Mouse (Mus musculus) forebrain, embryonic 15.5 days (tissue): ENCODE measurements around the gene Rab40c. TPM values are rescaled to one million over a fixed set of nuclear protein-coding genes. Genes with fewer than 3 reads are reported as not detected.

Experiments
- ATAC-seq: fragments of 200-750 bp; cut with Nextera tagmentation; replicated peaks from 2 replicates; pipeline ENCODE4 v1.8.0; 2017; ENCODE audit warnings: mild to moderate bottlenecking, moderate TSS enrichment, moderate library complexity
- H3K27ac ChIP-seq: fragments of 300-500 bp; sonication (generic); replicated peaks from 2 replicates; pipeline ENCODE4 v1.5.1; 2015; ENCODE audit warnings: mild to moderate bottlenecking, inconsistent platforms
- H3K27me3 ChIP-seq: fragments of 300-500 bp; sonication (generic); 2 replicates; pipeline ENCODE4 v1.6.1; 2015; ENCODE audit warnings: inconsistent platforms
- H3K36me3 ChIP-seq: fragments of 300-500 bp; sonication (generic); 2 replicates; pipeline ENCODE4 v1.6.1; 2015; ENCODE audit warnings: mild to moderate bottlenecking, inconsistent platforms
- H3K4me1 ChIP-seq: fragments of 300-500 bp; sonication (generic); 2 replicates; pipeline ENCODE4 v1.6.1; 2015; ENCODE audit warnings: inconsistent platforms
- H3K4me2 ChIP-seq: fragments of 300-500 bp; sonication (generic); replicated peaks from 2 replicates; pipeline ENCODE4 v1.6.1; 2015; ENCODE audit warnings: mild to moderate bottlenecking, inconsistent platforms
- H3K4me3 ChIP-seq: fragments of 300-500 bp; sonication (generic); 2 replicates; pipeline ENCODE4 v1.5.1; 2015; ENCODE audit warnings: mild to moderate bottlenecking, inconsistent platforms
- H3K9ac ChIP-seq: fragments of 300-500 bp; sonication (generic); replicated peaks from 2 replicates; pipeline ENCODE4 v1.6.1; 2015; ENCODE audit warnings: mild to moderate bottlenecking, inconsistent platforms
- H3K9me3 ChIP-seq: fragments of 300-500 bp; sonication (generic); 2 replicates; pipeline ENCODE4 v1.6.1; 2016; ENCODE audit warnings: inconsistent platforms
- WGBS: fragments of 180-500 bp; shearing (Covaris S2); methylation state at CpG from one replicate; pipeline ENCODE4 v1.1.7; 2015; ENCODE audit warnings: mixed read lengths; 5-methylcytosine and 5-hydroxymethylcytosine counted together
- polyA plus RNA-seq: library from polyadenylated mRNA; unstranded; fragments of >200 nt; fragmentation: Nextera tagmentation; extraction: Ambion mirVana; gene quantifications from 2 replicates; pipeline ENCODE4 v1.2.1, GENCODE M21; 2015

Gene Rab40c
- polyA plus RNA-seq, 1 experiment from 2014 or later = 52.6 TPM

DNA sequence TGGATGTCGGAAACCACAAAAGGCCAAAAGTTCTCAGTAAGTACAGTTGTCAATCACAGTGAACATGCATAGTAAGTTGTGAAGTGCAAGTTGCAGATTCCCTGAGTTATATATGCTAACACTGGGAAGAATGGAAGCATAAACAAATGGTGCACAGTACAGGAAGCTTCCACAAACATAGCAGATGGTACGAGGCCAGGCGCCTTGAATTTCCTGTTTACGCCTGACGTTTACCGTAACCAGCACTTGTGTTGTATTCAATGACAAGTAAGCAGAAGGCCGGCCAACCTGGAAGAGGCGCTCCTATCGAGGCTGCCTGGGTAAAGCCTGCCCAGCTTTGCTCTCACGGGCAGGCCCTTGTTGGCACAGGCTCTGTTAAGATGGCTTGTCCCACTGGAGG is 32.1 kb downstream of the Rab40c start:
- no peaks in the 10 kb centered on the region for H3K4me1 ChIP-seq
- H3K36me3 ChIP-seq = peaks cover 30% of the 10 kb centered on the region
- no peak overlapping the region for H3K9ac ChIP-seq
- 79% methylated on average over 10 of the region's 10 CpGs for WGBS
- H3K9me3 ChIP-seq = no peaks in the 10 kb centered on the region
- no peak for ATAC-seq
- no peak overlapping the region for H3K4me2 ChIP-seq
- H3K27me3 ChIP-seq = no peaks in the 10 kb centered on the region
- 0 out of 2 replicates have a peak overlapping the region, but pooled peaks have one; percentile 31 for H3K27ac ChIP-seq
- no peak overlapping the region for H3K4me3 ChIP-seq

DNA sequence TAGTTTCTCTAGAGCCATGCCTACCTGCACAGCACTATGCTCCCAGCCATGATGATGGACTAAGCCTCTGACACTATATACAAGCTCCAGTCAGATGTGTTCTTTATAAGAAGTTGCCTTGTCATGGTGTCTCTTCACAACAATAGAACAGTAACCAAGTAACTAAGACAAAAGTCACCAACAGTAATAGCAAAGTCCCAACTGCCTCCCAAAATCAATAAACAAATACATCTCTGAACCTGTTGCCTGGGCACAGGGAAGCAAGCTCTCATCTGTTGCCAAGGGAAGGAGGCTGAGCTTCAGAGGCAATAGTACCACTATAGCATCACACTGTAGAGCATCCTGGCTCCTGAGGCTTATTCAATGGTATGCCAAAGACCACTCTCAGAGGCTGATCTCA is 32.7 kb downstream of the Rab40c start:
- Histone ChIP-seq H3K4me1 (no peaks in the 10 kb centered on the region), H3K27ac (no peak overlapping the region), H3K4me3 (no peak overlapping the region), H3K27me3 (no peaks in the 10 kb centered on the region), H3K36me3 (peaks cover 32% of the 10 kb centered on the region), H3K4me2 (no peak overlapping the region), H3K9ac (no peak overlapping the region), H3K9me3 (no peaks in the 10 kb centered on the region)
- ATAC-seq = no peak

DNA sequence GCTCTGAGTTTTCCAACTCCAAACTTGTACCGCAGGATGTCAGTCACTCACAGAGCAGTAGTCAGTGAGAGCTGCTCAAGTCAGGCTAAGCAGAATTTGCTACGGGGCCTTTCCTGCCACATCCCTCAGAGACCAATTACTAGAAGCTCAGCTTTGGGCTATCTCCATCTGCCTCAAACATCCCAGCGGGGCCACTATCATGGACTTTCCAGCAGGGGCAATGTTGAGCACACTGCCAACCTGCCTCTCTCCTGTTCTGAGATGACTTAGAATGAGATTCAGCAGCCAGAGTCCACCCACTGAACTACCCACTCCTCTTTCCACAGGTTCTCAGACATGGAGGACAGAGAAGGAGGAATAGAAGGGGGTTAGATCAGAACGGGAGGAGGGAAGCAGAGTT is 33.9 kb downstream of the Rab40c start:
- Histone ChIP-seq H3K4me2 (no peak overlapping the region), H3K4me3 (no peak overlapping the region), H3K9me3 (no peaks in the 10 kb centered on the region), H3K4me1 (peaks cover 2% of the 10 kb centered on the region; the same call in 1 of the 2 replicates), H3K9ac (no peak overlapping the region), H3K36me3 (peaks cover 30% of the 10 kb centered on the region), H3K27ac (no peak overlapping the region), H3K27me3 (no peaks in the 10 kb centered on the region)
- no peak for ATAC-seq
- WGBS = 75% methylated on average over 4 of the region's 4 CpGs

DNA sequence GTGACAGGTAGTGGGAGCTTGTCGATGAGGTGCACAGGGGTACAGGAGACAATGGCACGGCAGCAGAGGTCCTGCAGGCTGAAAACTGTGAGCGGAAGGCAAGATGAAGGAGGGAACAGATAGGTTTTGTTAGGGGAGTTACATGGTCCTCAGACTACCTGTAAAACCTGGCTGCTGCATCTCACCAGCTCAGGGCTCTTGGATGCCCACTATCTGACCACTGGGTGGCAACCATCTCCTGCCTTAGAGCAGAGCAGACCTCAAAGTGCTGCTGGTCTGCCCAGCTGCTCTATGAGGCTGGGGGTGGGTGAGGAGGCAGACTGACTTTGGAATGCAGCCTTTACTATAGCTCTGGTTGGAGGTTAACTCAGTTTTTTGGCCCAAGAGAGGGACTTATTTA is 35.7 kb downstream of the Rab40c start:
- peaks cover 32% of the 10 kb centered on the region for H3K36me3 ChIP-seq
- H3K27ac ChIP-seq = no peak overlapping the region
- peaks cover 8% of the 10 kb centered on the region for H3K4me1 ChIP-seq
- ATAC-seq = no peak
- WGBS = 92% methylated on average over 3 of the region's 3 CpGs
- no peak overlapping the region for H3K9ac ChIP-seq
- no peaks in the 10 kb centered on the region for H3K9me3 ChIP-seq
- H3K4me2 ChIP-seq = no peak overlapping the region
- H3K27me3 ChIP-seq = no peaks in the 10 kb centered on the region
- no peak overlapping the region for H3K4me3 ChIP-seq

DNA sequence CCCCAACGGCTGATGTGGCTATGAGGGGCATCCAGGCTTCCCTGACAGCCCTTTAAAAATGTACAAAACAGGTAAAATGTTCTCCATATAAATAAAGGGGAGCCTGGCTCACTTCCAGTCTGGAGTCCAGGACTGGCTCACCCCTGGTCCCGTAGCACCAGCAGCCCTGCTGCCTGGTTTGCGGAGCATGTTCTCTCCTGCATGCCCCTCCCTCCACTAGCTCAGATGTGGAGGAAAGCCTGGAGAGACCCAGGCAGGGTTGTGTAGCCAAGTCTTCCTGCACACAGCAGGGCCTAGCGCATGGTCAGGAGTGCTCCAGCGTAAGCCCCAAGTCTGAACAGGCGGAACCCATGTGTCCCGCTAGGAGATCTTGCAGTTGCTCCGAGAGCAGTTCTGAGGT is 36.3 kb downstream of the Rab40c start:
- no peak overlapping the region for H3K9ac ChIP-seq
- no peaks in the 10 kb centered on the region for H3K9me3 ChIP-seq
- H3K27me3 ChIP-seq = no peaks in the 10 kb centered on the region
- peaks cover 8% of the 10 kb centered on the region for H3K4me1 ChIP-seq
- H3K36me3 ChIP-seq = peaks cover 37% of the 10 kb centered on the region
- no peak overlapping the region for H3K4me3 ChIP-seq
- no peak overlapping the region for H3K4me2 ChIP-seq
- WGBS = 80% methylated on average over 8 of the region's 8 CpGs
- no peak for ATAC-seq
- no peak overlapping the region for H3K27ac ChIP-seq

DNA sequence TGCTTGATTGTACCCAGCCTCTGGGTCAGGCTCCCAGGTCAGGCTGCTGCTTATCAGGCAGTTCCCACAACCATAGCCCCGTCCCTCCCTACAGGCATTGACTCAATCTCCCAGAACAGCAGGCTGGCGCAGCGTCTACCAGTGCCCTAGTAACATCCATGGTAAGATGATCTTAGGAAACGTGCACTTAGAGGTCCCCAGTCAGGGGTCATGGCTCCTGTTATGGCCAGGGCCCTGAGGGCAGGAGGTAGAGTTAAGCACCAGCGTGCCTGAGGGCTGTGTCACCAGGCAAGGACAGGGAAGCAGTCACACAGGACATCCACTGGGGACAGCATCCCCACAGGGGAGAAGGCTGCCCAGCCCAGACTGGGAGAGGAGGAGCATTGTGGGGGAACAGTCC is 37.2 kb downstream of the Rab40c start:
- H3K9ac ChIP-seq = no peak overlapping the region
- WGBS = 51% methylated on average over 5 of the region's 5 CpGs
- no peak overlapping the region for H3K4me2 ChIP-seq
- H3K27ac ChIP-seq = no peak overlapping the region; the same call in 1 of the 2 replicates
- no peaks in the 10 kb centered on the region for H3K9me3 ChIP-seq
- no peak overlapping the region for H3K4me3 ChIP-seq
- ATAC-seq = no peak
- peaks cover 11% of the 10 kb centered on the region for H3K4me1 ChIP-seq
- peaks cover 41% of the 10 kb centered on the region for H3K36me3 ChIP-seq
- no peaks in the 10 kb centered on the region for H3K27me3 ChIP-seq

DNA sequence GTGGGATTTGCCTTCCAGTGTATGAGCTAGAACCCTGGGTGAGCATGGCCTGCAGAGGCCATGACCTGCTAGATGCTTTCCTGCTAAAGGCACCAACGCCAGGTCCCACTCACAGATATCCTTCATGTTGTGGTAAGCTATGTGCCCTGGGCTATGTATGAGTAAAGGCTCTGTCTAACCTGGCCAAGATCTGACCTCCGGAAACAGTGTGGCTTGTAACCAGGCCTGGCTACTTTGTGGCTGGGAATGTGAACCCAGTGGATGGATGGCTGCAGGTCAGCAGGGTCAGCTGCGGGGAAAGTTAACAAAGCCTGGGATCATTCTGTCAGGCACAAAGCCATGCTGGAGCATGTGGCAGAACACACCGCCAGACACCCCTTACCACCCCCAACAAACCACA is 37.8 kb downstream of the Rab40c start:
- H3K4me3 ChIP-seq = no peak overlapping the region
- no peak overlapping the region for H3K4me2 ChIP-seq
- peaks cover 16% of the 10 kb centered on the region for H3K4me1 ChIP-seq
- no peak for ATAC-seq
- peaks cover 40% of the 10 kb centered on the region for H3K36me3 ChIP-seq
- H3K9me3 ChIP-seq = no peaks in the 10 kb centered on the region
- H3K27ac ChIP-seq = 0 out of 2 replicates have a peak overlapping the region, but pooled peaks have one; percentile 1
- H3K27me3 ChIP-seq = no peaks in the 10 kb centered on the region
- WGBS = 29% methylated on average over 4 of the region's 4 CpGs
- no peak overlapping the region for H3K9ac ChIP-seq

DNA sequence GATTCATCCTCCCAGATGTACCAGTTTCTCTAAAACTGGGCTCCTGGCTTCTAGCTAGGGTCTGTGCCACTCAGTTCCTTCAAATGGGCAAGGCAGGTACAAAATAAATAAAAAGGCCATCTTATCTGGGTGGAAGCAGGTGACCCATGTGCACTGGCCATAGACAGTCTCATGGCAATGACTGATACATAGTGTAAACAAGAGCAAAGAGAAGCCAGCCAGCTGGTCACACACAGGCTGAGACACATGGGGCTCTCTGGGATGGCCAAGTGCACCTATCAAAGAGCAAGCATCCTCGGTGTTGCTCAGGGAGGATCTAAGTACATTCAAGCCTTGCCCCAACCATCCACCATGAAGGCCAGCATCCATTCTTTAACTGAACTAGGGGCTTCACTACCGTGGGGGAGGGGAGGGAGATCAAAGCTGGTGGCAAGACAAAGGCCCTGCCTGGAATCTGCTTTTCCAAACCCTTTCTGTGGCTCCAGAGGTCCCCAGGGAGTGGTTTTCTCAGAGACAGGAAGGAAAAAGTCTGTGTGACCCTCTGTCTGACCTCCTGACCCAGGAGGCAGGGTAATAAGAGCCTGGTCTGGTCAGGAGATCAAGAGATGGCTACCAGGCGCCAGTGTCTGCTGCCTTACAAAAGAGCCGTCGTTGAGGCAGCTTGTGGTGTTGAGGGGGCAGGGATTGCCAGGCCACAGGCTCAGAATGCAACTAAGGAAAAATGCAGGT is 38.5 kb downstream of the Rab40c start:
- Histone ChIP-seq H3K9me3 (no peaks in the 10 kb centered on the region), H3K36me3 (peaks cover 40% of the 10 kb centered on the region), H3K4me3 (no peak overlapping the region), H3K27ac (0 out of 2 replicates have a peak overlapping the region, but pooled peaks have one; percentile 1), H3K27me3 (no peaks in the 10 kb centered on the region), H3K4me1 (peaks cover 22% of the 10 kb centered on the region), H3K9ac (no peak overlapping the region), H3K4me2 (no peak overlapping the region)
- WGBS = 8% methylated on average over 5 of the region's 5 CpGs
- no peak for ATAC-seq

DNA sequence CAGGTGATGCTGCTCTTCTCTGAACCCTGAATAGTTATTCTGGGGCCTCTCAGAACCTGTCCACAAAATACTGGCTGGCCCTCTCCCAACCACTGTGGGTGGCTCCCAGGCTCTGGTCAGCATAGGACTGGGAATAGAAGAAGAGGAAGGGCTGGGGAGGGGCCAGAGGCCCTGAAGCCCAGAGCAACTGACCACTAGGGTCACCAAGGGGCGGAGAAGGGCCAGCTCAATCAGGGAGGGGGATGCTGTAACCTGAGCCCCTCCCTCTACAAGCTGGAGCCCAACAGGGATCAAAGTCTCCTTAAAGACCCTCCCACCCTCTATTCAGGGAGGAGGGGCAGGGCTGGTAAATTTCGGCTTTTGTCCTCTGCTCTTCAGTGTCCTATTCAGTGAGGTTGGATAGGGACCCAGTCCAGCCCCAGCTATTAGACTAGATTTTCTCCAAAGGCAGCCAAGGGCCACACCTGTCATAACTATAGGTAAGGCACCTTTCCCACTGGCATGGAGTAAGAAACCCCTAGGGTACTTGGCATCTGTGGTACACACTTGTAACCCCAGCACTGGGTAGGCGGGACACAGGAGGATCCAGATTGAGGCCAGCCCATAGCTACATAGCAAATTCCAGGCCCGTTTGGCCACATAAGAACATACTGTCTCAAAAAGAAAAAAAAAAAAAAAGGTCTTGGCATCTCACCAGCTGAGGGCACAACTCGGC is 39.2 kb downstream of the Rab40c start, which contains the start of gene Wfikkn1:
Wfikkn1 (minus strand) TSS at position 663 of the 715 bp plus-strand sequence.
- Histone ChIP-seq H3K9me3 (no peaks in the 10 kb centered on the region), H3K4me3 (no peak within 1 kb of the TSS), H3K36me3 (peaks cover 40% of the 10 kb centered on the region), H3K27ac (0 out of 2 replicates have a peak within 1 kb of the TSS, but pooled peaks have one; percentile 1), H3K4me2 (no peak within 1 kb of the TSS), H3K4me1 (peaks cover 26% of the 10 kb centered on the region), H3K9ac (no peak within 1 kb of the TSS), H3K27me3 (no peaks in the 10 kb centered on the region)
- WGBS = 28% methylated on average over 5 of the region's 5 CpGs
- no peak for ATAC-seq

DNA sequence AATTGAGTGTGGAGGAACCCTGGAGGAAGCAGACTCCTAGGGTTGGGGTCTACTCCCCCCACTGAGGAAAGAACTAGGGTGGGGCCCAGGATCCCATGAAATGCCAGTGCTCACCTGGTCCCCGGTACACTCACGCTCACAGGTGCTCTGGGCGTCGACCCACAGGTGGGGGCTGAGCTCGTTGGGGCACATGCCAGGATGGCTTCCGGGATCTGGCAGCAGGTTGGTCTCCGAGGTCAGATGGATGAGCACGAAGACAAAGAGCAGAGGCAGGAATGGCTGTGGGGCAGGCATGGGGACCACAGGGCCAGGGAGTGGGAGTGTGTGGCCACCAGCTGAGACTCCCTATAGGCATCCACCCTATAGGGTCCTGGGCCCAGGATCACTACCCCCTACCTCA is 39.8 kb downstream of the Rab40c start:
- 75% methylated on average over 8 of the region's 8 CpGs for WGBS
- Histone ChIP-seq H3K4me2 (no peak overlapping the region), H3K9ac (no peak overlapping the region), H3K36me3 (peaks cover 39% of the 10 kb centered on the region), H3K4me1 (peaks cover 26% of the 10 kb centered on the region), H3K9me3 (no peaks in the 10 kb centered on the region), H3K27me3 (no peaks in the 10 kb centered on the region), H3K27ac (no peak overlapping the region), H3K4me3 (no peak overlapping the region)
- ATAC-seq = no peak

DNA sequence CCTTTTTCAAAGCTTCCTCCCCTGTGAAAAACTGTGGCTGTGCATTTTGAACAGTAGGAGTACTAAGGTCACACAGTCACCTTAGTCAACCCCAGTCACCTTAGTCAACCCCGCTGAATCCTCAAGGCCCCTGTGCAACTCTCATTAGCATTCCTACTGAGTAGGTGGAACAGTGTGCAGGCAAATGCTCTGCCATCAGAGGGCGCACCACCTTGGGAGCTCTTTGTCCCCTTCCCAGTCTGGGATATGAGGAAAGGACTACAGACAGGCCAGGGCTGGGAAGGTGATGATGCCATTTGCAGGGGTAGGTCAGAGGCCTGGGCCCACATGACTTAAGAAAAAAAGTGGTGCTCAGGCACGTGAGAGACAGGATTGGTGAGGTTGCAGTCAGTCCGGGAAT is 40.3 kb downstream of the Rab40c start:
- Histone ChIP-seq H3K4me1 (peaks cover 29% of the 10 kb centered on the region), H3K4me2 (no peak overlapping the region)
- ATAC-seq = no peak

DNA sequence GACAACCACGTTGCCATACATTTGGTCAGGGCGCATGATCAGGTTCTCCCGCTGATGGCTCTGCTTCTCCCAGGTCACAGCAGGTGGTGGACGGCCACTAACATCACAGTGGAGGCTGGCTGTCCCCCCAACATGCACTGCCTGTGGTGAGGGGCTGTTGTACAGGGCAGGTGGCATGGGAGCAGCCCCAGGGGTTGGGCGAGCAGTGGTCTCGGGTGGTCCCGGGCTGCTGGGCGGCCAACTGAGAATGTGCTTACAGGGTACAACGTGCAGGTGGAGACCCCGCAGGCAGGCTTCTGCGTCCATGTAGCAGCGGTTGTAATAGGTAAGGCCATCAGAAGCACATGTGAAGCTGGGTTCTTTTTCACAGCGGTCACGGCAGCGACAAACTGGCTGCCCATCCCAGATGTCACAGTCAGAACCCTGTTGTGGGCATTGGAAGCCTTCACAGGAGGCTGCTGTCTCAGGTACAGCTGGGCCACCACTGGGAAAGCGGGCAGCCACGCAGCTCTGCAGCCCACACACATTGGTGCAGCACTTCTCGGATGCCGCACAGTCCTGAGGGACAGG is 40.8 kb downstream of the Rab40c start:
- ATAC-seq = no peak
- WGBS = 91% methylated on average over 19 of the region's 19 CpGs

More for the DNA sequence above, 40.3 kb downstream of the Rab40c start:
- Histone ChIP-seq H3K36me3 (peaks cover 34% of the 10 kb centered on the region), H3K4me3 (no peak overlapping the region), H3K9me3 (no peaks in the 10 kb centered on the region), H3K9ac (no peak overlapping the region), H3K27me3 (no peaks in the 10 kb centered on the region), H3K27ac (no peak overlapping the region)
- WGBS = 52% methylated on average over 4 of the region's 4 CpGs

More for the DNA sequence above, 40.8 kb downstream of the Rab40c start:
- H3K4me1 ChIP-seq = peaks cover 35% of the 10 kb centered on the region
- H3K36me3 ChIP-seq = peaks cover 29% of the 10 kb centered on the region
- no peak overlapping the region for H3K4me3 ChIP-seq
- no peak overlapping the region for H3K9ac ChIP-seq
- H3K27me3 ChIP-seq = no peaks in the 10 kb centered on the region
- no peak overlapping the region for H3K4me2 ChIP-seq
- H3K27ac ChIP-seq = no peak overlapping the region
- no peaks in the 10 kb centered on the region for H3K9me3 ChIP-seq
